Mouse (Mus musculus): ENCODE data around the gene Wasf1.

- TF ChIP-seq EP300 (IDR thresholded peaks at IDR 0.05) (no peak), CTCF (IDR thresholded peaks at IDR 0.05) (no peak)
Observed at GRCm38 (mm10) chr10:40843841-40844240, 39.4 kb upstream of the Wasf1 start.
